Mouse (Mus musculus) right cerebral cortex, postnatal 25 days (tissue): Measurements from ENCODE around the gene Pbld1.
"Not testable (repeated sequence)": the region's sequence is repeated elsewhere in the genome, so short reads cannot be mapped to it uniquely, and the experiment has no call there.

Experiments
- DNase-seq: peaks from one replicate; pipeline ENCODE4 v3.0.0; 2022

The Pbld1 gene

DNA sequence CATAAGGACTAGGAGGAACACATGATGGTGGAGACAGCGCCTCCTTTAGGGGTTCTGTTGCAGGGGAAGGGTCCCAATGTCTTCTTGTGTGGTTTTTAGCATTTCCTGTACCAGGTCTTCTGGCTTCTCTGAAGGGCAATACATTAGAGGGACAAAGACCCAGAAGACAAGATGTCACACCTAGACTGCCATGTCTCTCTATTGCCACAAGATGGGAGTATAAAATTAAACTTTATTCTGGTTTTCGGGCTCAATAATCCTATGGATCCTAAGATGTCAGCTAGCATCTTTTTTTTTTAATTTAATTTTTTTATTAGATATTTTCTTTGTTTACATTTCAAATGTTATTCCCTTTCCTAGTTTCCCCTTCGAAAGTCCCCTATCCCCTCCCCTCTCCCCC lies 16.8 kb upstream of the Pbld1 start:
- DNase-seq, result no peak

GRCm38 (mm10) chr10:63047751-63048150 lies 12.2 kb upstream of the Pbld1 start:
- no peak for DNase-seq

GRCm38 (mm10) chr10:63049106-63049505 lies 10.9 kb upstream of the Pbld1 start:
- DNase-seq, result no peak

DNA sequence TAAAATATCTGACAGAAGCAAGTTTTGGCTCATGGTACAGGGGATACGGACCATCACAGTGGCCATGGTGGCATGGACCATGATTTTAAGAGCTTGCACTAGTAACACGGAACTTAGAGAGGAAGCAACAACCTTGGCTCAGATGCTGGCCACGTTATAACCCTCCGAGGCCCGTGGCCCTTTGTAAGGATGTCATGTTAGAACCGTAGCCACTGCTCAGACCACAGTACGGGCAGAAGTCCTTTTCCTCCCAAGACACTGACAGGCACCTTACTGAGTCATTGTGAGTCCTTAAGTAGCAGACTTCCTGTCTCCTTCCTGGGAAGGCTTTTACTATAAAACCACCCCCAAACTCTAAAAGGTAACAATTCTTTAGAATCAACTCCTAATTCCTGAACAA lies 8.7 kb upstream of the Pbld1 start:
- no peak for DNase-seq

DNA sequence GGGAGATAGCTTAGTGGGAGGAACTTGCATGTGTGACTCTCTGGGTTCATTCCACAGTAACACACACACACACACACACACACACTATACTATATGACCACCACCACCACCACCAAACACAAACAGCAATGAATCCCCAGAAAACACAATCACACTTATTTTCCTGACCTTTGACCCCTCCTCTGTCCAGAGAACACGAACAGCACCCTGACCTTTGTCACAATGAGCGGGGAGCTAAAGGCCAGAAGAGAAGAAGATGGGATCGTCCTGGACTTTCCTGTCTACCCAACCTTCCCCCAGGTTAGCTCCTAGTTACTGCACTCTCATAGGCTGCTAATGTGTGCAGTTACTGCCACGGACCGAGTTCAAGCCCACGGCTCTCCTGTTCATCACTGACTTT lies 8.0 kb upstream of the Pbld1 start:
- no peak for DNase-seq

DNA sequence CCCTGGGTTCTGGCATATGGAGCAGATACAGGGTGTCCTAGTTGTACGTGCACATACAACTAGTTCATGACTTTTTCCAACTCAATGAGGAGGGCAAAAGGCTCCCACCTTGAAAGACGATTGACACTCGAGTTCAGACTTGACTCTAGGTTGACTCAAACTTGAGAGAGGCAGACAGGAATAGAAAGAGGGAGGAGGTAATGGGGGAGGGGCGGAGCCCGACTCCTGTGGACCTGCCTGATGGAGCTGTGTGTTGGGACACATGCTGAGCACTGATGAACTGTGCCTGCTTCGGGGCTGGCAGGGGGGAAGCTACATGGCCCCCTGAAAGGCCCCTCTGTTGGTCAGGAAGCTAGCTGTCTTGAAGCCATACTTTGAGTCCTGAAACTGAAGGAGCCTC lies 7.0 kb upstream of the Pbld1 start:
- DNase-seq, result no peak

DNA sequence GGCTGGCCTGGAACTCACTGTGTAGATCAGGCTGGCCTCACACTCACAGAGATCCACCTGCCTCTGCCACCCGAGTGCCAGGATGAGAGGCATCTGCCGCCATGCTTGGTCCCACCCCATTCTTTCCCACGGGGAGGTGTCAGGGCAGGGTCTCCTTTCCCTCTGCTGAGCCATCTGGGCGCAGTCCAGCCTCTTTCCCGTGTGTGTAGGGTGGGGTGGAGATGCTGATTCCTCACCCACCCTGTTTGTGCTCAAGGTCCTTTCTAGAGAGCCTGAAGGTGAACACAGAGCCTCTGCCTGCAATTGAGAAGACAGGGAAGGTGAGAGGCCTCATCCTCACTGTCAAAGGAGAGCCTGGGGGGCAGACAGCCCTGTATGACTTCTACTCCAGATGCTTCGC lies 5.9 kb upstream of the Pbld1 start:
- DNase-seq, result not testable (repeated sequence)

GRCm38 (mm10) chr10:63054586-63054985 lies 5.4 kb upstream of the Pbld1 start:
- DNase-seq, result no peak

- DNase-seq, result no peak
These were observed 2.8 kb upstream of the Pbld1 start for GRCm38 (mm10) chr10:63056966-63057750.

DNA sequence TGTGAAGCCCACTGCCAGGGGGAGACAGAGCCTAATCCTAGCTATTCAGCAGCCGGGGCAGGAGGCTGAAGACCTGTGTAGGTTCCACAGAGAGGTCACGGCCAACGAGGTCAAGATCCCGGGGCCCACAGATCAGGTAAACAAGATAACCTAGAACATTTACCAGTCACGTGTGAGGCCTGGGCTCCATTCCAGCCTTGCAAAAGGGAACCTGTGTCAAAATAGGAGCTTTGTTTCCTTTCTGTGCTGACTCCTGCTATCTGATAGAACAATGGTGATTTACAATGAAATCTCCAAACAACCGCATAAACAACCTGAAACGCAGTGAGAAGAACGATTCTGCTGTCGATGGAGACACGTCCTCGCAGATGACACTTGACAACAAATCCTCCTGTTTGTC lies 444 bp downstream of the Pbld1 start:
- DNase-seq, result no peak

DNA sequence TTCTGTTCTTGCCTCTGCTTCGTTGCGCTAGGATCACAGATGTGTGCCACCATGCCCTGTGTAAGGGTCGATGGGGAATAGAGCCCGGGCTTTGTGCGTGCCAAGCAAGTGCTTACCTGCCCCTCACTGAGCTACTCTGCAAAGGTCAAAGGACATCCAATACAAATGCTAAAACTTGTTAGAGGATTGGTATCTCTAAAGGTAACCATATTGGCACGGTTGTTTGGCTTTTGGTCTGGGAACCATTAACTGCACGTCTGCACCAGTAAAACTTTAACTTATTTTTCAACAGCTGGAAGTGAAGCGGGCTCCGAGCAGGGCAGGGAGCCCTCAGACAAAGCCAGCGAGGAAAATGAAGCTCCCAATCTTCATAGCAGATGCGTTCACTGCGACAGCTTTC lies 1.3 kb downstream of the Pbld1 start:
- no peak for DNase-seq

DNA sequence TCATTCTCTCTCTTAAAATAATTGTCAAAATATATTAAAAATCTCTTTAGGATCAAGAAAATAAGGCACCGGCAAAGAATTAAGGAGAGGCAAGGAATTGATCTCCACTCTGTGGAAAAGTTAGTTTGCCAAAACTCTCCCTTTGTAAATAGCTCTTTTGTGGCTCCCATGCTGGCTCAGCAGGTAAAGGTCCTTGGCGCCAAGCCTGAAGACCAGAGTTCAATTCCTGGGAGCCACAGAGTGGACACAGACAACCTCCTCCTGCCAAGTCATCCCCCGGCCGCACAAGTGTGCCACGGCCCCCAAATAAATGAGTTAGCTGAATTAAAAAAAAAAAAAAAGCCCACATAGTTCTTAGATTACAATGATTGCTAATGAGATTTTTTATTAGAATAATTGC lies 2.7 kb downstream of the Pbld1 start:
- no peak for DNase-seq

DNA sequence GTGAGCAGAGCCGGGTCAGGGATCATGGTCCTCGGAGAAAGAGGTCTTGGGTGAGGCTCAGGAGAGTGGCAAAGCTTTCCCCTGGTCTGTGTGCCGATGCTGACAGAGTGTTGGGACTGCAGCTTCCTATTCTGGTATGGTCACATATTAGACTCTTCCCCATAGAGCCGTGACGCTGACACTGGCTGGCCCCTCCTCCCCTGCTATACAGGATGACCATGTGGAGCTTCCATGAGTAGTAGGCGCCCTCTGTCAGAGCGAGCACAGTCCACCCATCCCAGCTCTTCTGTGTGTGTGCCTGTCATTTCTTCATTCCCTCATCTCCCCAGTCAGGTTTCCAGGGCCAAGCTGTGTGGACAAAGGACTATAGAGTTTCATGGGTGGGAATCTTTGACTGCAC lies 3.4 kb downstream of the Pbld1 start:
- DNase-seq, result no peak

DNA sequence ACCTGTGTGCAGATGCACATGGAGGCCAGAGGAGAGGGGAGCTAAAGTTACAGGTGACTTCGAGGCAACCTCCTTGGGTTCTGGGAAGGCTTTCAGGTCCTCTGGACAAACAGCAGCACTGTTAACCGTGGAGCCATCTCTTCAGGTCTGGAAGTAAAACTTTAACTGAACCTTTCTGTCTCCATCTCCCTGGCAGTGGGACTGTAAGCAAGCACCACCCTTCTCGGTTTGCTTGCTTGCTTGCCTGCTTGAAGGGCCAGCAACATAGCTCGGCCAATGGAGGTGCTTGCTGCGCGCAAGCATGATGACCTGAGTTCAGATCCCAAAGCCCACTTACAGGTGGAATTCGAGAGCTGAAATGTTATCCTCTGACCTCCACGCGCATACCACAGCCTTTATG lies 4.6 kb downstream of the Pbld1 start:
- DNase-seq, result no peak

- DNase-seq, result no peak
These were observed 5.6 kb downstream of the Pbld1 start for GRCm38 (mm10) chr10:63065561-63065960.

- DNase-seq, result peak; percentile 62
These were observed 6.0 kb downstream of the Pbld1 start for GRCm38 (mm10) chr10:63065988-63066387.

GRCm38 (mm10) chr10:63086304-63086703 lies 26.3 kb downstream of the Pbld1 start:
- DNase-seq, result no peak

DNA sequence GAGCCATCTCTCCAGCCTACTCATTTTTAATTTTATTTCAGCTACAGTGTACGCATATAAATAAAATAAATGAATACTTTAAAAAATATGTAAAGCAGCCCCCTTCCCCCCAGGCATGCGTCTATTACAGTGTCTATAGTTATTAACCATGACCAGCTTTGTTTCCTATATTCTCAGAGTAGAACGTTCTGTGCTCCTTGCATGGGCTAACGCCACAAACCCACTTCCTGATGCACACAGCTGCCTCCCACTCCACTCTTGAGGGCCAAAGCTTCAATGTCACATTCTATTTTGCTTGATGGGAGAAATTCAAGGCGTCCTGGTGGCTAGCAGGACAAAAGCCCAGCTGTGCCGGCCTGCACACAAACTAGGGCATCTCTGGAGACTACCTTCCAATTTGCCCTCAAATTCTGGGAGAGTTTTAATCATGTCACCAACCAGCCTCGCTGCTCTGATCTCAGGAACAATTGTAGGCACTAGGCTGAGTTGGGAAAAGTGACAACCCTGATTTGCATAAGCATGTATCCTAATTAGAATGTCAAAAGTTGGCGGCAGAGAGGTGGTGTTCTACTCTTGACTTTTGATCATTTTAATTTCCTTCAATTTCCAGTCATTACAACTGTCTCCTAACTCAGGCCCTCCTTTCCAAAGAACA lies 29.3 kb downstream of the Pbld1 start:
- no peak for DNase-seq

DNA sequence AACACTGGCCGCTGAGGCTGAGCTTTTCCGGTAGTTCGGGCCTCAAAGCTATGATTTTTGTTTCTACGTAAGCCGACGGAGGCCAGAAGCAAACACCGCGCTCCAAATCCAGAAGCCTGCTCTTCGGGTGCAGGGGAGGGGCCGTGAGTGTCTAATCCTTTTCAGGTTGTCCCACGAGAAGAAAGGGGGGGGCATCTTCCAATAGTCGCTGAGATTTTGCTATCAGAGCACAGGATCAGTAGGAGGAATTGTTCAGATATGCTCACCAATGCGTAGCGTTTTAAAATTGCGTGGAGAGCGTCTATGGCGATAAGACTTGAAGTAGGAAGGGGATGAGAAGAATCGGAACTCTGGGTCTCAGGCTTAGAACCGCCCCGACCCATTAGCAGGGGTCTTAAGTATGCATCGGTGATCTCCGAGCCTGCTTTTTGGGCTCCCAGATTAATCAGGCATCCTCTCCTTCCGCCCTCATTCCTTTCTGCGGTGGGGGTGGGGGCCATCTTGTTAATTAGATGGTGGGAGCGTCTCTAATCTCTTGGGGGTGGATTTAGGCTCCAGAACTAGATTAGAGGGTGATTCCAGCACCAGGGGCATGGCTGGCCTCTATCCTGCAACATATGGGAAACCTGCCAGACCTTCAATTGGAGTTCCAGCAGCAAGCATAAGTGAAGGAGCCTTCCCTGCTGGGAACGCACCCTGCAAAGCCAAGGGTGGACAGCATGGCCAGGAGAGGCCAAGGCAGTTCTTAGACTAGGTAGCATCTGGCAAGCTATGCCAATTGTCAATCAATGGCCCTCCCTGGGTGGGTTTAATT lies 30.0 kb downstream of the Pbld1 start:
- DNase-seq, result peak; percentile 23

DNA sequence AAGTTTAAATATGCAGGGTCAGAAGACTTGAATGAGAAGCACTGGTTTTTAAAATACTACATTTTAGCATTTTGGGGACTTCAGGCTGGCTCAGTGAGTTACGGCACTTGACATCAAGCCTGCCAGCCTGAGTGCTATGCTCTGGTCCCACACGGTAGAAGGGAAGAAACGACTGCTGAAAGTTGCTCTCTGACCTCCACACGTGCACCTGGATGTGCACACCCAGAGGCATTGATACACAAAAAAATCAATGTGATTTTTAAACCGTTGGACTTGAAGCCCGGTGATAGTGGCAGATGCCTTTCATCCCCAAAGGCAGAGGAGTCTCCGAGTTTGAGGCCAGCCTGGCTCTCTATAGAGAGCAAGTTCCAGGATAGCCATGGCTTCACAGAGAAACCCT lies 32.0 kb downstream of the Pbld1 start:
- no peak for DNase-seq

- no peak for DNase-seq
These were observed 32.9 kb downstream of the Pbld1 start for GRCm38 (mm10) chr10:63092616-63093550.

DNA sequence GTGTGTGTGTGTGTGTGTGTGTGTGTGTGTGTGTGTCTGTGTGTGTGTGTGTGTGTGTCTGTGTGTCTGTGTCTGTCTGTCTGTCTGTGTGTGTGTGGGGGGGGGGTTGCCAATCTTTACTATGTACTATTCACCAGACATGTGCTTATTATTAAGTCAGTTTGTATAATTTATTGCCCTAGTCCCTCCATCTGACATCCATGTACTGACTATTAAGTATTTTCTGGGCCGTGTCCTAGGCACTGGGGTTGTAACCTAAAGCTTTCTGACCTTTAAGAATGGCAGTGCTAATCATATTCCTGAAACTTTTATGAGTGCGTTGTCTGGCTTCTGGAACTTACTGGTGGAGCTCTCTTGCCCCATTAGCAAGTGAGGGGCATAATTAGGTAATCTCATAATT lies 36.8 kb downstream of the Pbld1 start:
- no peak for DNase-seq

DNA sequence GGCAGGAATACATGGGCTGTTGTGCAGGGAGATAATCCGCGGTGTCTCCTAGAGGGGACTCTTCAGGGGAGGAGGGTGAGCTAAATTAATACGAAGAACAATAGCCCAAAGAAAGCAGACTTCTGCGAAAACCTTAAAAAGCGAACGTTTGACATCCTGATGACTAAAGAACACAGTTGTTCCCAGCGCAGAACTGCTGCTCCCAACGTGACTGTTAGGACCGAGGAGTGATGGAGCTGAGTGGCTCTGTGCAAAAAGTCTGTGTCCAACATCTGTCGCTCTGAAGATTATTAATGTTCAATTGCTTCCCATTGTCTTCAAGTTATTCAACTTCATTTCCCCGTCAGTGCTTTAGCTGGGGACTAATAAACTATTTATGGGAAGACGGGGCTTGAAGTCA lies 38.2 kb downstream of the Pbld1 start:
- no peak for DNase-seq
